Mouse (Mus musculus) thymus, adult 18-20 months (tissue): ENCODE measurements around the gene Aqp3.
"Not testable (repeated sequence)": the region's sequence is repeated elsewhere in the genome, so short reads cannot be mapped to it uniquely, and the experiment has no call there.

Experiments used
- DNase-seq, 2 experiments: peaks; one replicate each; pipeline ENCODE4 v3.0.0; 2022; ENCODE audit warnings: mixed read lengths in 2 of 2

The Aqp3 gene

DNA sequence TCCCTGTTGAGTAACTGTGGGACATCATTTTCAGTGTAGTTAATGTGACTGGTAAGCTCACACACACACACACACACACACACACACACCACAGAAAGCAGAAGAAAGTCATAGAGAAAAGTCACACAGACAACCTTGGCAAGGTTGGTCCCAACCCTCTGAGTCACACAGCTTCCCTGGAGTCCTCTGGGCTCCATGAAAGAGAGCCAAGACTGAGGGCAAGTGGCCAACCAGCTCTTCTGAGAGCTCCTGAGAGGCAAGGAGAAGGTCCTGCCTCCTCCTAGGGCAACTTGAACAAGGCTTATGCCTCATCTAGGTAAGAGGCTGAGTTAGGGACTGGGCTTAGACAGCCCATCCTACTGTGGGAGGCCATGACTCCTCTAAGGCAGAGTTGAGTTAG, 4.9 kb upstream of the Aqp3 start:
- DNase-seq: no peak

DNA sequence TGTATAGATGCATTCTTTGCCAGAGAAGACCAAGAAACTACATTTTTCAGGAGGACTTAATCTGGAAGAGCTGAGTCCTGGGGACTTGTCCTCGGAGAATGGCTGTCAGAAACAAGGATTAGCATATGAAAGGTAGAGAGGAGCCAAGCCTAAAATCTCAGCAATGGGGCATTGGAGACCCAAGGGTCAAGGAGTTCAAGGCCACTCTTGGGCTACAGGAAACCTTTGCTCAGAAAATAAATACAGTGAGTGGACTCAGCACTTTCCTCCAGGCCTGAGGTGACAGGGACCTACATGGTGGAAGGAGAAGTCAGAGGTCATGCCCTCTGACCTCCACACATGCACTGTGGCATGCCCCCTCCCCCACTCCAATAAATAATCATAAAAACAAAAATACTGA, 3.0 kb upstream of the Aqp3 start:
- no peak for DNase-seq

DNA sequence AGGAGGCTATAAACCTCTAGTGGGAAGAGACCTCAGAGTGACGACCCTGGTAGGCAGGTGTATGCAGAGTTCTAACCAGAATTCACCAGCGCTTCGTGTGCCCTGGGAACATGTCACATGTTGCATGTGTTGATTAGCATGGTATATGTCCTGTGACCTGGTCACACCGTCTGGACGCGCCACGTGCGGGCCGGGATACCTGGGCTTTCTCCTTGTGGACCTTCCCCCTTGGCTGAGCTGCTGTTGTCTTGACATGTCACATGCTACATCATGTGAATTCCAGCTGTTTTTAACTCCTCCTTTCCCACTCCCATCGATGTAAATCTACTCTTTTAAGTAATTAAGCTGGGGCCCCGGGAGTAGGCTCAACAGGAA, 581 bp upstream of the Aqp3 start:
- DNase-seq: no peak

DNA sequence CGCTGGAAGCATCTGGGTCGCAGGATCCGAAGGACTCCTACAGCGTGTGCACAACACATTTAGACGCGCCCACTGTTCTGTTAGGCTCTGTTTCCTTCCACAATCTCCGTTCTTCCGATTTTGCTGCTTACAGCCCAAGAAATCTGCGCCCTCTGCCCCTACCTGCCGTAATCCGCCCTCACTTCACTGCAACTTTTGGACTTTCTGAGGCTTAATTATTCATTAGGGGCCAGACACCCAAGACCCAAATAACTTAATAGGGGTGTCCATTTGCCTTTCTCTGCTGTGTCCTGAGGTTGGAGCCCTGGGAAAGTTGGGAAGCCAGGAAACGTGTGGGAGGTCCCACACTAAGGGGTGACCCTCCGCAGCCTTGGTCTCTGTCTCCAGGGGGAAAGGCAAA, 602 bp downstream of the Aqp3 start:
- DNase-seq: no peak

DNA sequence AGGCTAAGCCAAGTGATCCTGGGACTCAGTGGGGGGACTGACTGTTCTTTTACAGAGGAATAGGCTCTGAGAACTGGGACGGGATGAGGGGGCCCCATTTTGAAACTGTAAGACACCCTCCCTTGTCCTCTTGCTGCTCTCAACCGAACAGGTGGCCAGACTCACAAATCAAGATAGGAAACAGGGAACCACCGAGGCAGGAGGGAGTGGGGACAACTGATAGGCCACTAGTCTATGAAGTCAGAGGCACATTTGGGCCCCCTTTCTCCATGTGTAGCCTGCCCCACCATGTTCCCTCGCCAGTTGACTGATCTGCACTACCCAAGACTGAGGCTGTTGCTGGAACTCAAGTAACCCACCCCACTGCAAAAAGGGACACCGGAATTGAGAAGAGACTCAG, 1.2 kb downstream of the Aqp3 start:
- DNase-seq: no peak

DNA sequence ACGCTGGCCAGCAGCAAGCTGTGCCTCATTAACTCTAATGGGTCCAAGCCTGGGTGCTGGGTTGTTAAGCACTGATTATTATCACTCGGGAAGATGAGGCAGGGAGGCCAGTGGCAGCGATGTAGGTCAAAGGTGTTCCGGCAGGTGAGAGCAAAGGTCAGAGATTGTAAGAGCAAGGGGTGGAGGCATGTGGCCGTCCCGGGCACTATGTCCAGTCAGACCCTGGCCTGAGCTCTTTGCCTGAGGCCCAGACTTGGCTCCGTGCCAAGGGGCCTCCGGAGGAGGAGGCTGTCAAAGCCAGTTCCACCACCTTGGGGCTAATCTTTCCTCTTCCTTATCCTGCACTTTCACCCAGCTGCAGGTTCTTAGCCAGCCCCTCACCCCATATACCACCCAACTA, 1.8 kb downstream of the Aqp3 start:
- DNase-seq: no peak

DNA sequence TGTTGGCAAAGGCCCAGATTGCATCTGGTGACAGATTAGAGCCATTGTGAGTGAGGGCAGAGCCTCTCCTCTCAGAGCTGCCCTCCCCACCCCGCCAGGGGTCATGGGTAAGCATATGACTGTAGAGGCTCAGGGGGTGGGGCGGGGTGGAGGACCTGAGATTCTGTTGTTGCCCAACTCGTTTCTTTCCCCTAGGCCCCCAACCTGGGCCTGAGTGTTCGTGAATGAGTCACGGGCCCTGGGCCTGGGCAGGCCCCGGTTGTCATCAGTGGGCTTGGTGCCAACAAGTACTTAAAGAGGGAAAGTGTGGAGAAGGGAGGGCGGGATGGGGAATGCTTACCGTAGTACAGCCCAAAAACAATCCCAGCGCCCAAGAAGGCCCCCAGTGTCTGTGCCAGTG, 3.6 kb downstream of the Aqp3 start:
- no peak for DNase-seq

DNA sequence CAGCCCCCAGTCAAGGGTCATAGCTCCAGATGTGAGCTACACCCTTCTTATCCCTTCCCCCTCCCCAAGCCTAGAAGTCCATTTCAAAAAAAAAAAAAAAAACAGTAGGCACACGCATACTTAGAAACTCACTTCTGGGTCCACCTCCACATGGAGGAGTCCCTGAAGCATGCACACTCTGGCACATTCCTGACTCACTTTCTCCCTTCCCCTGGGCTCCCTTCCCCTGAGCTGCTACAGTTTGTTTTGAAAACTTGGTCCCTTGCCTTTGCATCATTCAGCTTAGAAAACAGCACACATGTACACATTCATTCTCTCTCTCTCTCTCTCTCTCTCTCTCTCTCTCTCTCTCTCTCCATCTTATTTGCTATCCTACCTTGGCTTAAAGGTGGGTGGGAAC, 5.0 kb downstream of the Aqp3 start:
- no peak for DNase-seq

DNA sequence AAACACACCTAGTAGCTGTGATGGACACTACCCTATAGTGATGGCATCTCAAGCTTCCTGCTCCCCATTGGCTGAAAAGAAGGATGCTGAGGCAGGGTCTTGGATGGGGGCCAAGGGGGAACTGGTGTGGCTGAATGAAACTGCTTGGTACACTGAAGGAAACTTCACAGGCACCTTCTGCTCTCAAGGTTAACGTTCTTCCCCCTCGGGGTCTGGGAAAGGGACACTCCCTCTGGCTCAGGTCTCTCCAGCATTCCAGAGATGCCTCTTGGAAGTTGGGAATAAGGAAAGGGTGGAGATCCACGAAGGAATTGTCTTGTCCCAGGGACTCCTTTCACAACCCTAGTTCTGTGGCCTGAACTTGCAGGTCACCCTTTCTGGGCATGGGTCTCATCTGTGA, 6.6 kb downstream of the Aqp3 start:
- no peak for DNase-seq

DNA sequence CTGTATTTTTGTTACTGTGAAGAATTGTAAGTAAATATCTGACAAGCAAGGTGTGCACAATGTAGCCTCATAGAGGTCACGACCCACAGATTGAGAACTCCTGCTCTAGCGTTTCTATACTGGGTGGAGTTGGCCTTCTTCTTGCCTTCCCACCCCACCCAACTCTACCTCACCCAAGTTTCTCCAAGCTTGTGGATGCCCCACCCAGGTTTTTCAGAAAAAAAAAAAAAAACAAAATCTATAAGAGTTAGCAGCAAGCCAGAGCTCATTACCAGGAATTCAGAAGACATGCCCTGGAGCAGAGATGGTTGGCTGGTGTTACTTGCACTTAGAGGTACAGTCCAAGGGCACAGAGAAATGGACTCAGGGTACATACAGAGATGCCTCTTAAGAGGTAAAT, 8.3 kb downstream of the Aqp3 start:
- DNase-seq: no peak

DNA sequence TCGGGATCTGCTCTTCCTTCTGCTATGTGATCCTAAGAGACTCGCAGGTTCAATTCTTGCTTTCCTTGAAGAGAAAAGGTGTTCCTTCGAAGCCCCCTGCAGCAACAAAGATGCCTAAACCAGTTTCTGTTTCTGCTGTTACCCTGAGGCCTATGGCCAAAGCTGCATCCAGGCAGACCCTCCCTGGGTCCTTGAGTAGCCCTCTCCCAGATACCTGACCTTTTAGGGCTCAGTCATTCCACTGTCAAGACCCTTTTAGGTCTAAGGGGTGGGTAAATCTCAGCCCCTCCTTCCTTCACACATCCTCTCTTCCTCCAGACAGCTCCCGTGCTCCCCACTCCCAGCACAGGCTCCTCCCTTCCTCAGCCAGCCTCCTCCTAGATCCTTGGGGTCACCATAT, 8.8 kb downstream of the Aqp3 start:
- no peak for DNase-seq

DNA sequence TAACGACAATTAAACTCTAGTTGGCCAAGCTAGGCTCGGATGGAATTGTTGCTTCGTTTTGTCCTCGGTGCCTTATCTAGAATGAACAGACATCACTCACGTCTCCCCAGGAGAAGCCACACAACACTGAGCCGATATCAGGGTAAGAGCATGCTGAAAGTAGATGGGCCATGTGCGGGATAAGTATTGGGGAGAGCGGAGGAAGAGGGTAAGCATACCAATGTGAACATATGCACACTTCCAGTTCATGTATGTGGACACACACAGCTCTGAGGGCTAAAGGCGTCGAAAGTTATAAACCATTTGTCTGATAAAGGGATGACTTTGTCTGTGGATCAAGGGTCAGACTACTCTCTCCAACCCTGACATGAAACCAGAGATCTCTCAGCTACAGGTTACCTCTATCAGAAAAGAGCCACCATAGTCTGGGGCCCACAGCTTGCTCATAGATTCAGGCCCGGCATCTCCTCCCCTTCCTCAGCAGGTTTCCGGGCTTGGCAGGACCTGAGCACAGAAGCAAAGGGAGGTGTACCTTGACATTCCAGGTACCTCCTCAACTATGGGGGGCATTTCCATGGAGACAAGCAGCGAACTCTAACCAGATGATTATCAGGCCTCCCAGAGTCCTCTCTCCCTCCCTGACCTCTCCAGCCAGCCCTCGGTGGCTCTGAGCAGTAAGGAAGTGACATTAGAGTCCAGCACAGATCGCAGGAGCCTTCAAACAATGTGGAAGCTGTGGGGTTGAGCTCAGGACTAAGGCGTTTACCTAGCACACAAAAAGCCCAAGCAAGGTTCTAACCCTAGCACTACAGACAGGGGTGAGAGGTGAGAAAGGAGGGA, 10.3 kb downstream of the Aqp3 start:
- DNase-seq: no peak

DNA sequence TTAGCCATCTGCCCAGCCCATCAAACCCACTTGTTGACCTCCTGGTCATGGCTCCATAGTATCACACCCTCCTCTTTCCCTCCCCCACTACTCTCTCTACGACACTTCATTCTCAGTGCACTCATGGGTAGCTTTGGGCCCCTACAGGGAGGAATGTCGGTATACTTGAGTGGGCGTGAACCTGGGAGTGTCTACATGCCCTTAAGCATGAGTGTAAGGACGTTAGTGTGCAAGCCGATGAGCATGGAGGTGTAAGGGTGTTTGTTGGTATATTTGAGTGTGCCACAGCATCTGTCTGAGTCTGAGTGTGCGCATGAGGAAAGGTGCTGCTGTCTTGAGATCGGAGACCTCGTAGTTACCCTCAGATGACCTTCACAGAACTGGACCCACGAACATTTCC, 11.0 kb downstream of the Aqp3 start:
- DNase-seq: no peak

DNA sequence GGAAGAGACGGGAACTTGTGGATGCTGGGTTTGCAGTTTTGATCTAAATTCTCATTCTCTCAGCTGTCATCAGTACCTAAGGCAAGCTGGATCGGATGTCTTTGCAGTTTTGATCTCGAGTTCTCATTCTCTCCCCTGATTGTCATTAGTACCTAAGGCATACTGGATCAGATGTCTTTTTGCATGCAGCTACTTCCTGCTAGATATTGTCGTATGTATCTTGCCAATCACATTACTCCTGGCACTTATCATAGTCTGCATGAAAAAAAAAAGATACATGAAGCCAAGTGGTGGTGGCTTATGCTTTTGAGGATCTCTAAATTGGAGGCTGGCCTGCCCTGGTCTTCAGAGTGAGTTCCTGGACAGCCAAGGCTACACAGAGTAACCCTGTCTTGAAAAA, 13.2 kb downstream of the Aqp3 start:
- no peak for DNase-seq

DNA sequence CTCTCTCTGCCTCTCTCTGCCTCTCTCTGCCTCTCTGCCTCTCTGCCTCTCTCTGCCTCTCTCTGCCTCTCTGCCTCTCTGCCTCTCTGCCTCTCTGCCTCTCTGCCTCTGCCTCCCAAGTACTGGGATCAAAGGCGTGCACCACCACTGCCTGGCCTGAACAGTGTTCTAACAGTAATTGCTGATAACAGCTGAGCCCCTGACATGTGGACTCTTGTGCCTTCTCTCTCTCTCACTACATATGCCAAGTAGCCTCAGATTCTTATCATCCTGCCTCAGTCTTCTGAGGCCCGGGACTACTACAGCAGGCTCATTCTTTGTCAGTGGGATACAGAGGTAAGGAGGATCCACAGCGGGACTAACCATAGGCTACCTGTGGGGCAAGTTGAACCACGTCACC, 15.2 kb downstream of the Aqp3 start:
- DNase-seq: not testable (repeated sequence)

DNA sequence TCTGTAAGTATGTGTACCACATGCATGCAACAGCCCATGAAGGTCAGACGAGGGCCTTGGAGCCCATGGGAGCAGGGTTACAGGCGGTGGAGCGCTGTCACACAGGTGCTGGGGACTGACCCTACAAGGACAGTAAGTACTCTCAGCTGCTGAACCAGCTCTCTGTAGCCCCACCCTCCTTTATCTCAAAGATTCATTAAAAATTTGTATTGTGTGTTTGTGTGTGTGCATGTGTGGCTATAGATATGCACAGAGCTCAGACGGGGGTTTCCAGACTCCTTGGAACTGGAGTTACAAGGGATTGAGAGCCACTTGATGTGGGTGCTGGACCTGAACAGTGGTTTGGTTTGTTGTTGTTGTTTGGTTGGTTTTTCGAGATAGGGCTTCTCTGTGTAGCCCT, 16.2 kb downstream of the Aqp3 start:
- DNase-seq: no peak

DNA sequence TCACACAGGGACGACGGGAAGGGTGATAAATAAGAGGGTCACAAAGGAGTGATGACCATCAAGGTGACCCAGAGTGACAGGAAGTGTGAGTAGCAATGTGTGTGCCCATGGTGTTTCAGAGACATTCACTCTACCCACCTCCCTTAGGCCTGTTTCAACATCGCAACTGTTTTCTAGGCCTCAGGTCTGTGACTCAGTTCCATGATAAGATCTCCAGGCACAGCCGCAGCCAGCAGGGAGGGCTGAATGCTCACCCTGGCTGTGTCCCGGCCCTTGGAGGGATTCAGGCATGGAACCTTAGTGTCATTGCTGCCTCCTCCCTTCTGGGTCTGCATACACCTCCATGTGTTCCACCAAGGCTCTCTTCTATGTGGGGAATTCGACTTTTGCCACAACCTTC, 19.3 kb downstream of the Aqp3 start:
- no peak for DNase-seq

DNA sequence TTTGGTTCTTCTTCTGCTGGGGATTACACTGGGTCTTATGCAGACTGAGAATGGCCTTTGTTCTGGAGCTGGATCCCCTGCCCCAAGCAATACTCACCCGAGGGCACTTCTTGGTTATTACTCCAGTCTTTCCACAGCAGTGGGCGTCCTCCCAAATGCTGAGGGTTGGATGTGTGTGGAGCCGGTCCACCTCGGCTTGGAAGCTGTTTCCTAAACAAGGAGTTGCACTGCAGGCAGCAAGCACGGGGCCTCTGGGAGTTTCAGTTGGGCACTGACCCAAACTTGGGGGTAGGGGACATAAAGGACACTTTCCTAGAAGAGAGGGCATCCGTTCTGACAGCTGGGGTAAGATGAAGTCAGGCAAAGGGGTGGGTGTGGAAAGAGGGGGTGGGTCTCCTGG, 23.5 kb downstream of the Aqp3 start:
- no peak for DNase-seq

DNA sequence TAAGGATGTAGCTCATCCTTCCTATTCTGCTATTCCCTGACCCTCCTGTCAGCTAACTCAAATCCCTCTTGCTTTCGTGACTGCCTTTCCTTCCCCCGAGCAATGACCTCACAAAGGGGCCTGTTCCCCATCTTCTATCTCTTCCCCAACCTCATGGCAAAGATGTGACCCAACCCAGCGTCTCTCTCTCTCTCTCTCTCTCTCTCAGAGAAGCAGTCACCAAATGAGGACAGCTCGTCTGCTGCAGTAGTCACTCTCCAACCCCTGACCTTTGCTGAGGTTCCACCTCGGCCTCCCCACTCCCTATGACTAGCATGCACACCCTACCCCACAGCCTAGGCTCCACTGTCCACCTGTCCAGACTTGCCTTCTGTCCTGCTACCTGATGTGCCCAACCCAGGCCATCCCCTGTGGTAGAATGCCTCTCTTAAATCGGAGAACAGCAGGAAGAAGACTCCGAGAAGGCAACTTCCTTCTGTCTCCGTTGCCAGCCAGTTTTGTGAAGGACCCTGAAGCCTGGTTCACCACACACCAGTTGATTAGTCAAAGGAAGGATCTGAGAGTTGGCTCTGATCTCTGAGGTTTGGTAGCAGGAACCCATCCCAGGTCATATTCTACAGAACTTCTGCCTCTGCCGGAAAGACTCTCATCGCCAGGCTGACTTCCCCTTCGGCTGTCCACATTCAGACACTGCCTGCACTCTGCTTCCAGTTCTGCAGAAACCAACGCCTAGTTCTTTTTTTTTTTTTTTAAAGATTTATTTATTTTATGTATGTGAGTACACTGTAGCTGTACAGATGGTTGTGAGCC, 24.8 kb downstream of the Aqp3 start:
- no peak for DNase-seq

DNA sequence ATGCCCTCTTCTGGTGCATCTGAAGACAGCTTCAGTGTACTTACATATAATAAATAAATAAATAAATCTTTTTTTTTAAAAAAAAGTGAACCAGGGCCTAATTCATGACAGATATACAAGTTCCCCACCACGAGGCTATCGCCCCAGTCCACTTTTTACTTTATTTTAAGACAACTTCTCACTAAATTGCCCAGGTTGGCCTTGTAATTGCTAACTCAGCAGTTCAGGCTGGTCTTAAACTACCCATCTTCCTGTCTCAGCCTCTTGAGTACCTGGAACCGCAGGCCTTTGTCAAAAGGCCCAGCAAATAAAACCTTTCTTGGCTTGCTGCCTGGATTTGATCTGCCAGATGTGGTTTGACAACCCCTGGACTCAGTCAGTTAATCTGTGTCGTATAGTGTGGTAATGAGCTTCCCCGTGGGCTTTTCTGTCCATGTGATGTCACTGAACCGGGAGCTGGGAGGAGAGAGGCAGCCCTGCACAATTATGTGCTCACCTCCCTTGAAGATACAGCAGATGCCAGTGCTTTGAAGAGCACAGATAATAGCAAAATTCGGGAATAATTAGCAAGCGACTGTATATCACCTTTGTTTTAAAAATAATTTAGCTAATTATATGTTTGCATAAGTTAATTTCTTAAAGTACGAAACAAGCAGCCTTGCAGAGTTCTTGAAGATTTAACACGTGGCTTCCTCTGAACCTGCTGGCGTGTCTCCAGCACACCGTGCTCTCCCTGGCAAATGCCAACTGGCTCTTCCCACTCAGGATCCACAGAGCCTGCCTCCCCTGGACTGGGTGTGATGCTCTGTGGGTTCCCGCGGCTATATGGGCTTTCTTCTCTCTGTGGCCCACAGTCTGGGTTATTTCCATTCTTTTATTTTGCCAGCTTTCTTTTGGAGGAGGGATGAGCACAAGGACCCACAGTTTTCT, 26.2 kb downstream of the Aqp3 start:
- DNase-seq: no peak

DNA sequence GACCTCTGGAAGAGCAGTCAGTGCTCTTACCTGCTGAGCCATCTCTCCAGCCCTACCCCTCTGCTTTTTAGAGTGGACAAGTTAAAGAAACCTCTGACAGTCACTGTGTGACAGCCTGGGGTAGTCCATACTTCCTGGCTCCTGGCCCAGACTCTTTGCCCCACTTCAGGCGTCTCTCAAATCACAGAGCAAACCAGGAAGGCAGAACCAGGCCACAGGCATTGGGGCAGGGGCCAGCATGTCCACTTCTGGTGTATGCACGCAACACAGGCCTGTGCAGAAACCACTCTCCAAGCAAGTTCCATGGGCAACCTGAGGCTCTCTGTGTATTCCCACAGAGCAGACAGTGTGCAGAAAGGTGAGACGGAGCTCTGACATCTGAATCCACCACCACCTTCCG, 32.8 kb downstream of the Aqp3 start:
- no peak for DNase-seq

DNA sequence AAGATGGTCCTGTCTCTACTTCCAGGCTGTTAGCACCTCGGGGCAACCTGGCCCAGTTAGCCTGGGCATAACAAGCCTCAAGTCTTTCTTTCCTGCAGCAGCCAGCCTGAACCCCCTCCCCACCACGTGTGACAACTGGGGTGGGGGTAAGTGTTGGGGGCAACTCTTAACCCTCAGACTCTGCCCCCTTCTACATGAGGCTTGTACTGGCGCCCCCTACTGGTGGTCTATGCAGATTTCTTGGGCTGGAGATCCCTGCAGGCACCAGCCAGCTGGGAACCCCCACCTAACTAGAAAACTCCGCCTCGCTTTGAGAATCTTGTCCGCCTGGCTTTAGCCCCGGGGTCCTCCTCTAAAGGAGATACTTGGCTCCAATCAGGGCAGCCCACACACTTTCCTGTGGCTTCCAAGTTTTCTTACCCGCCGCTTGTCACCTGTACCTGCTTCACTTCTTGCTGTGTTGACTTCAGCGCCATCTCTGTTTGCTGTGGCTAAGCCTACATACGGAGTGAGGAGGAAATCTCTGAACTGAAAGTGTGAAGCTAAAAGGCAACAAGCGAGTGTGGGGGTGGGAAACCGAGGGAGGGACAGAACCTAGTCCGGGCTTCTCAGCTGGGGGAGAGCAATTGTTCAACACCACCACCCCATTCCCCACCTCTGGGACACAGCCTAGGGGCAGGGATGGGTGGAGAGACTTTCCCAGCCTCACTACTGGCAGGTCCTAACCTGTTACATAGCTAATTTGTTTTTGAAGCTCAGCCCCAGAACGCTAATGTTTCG, 33.9 kb downstream of the Aqp3 start:
- DNase-seq: no peak

DNA sequence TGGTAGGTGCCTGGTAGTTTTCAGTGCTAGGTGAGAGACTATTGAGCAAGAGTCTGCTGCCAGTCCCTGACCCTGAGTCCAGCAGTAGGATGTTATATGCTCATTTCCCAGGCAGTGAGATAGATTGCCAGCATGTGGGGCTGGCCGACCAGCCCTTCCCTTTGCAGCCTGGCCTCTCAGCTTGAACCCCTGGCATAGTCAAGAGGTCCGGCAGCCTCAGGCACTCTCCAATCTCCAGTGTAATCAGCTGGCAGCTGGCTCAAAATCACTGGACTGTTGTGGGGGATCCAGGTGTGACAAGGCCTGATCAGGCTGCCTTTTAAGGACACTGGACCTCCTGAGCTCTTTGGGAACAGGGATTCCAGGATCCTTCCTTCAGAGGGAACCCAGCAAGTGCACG, 34.6 kb downstream of the Aqp3 start:
- no peak for DNase-seq
